Mouse (Mus musculus): ENCODE measurements around the gene Tomt. TPM values are rescaled to one million over a fixed set of nuclear protein-coding genes. Genes with fewer than 3 reads are reported as not detected.
A peak's percentile ranks its signal among the peaks of the same experiment; 100 is the strongest.
"Not testable (repeated sequence)": the region's sequence is repeated elsewhere in the genome, so short reads cannot be mapped to it uniquely, and the experiment has no call there.

Gene Tomt
- polyA plus RNA-seq (2014; fragmentation: Nextera tagmentation; extraction: Ambion mirVana), result 0.53 and 0.56 TPM in 2 replicates

GRCm38 (mm10) chr7:101906287-101906681 is at the start of gene Tomt:
Gene Tomt, minus strand, starts transcription at chr7:101906359.
- H3K27ac ChIP-seq (ENCODE audit: low read depth, low read length), result peak within 1 kb of the TSS; percentile 86
- H3K9me3 ChIP-seq (ENCODE audit: control insufficient read depth, low read length), result no peaks in the 10 kb centered on the region; the same call in 1 of the 2 replicates
- no peak for DNase-seq (ENCODE audit: low spot score)
- H3K9ac ChIP-seq (ENCODE audit: low read length), result peak within 1 kb of the TSS; percentile 88
- peak within 1 kb of the TSS; percentile 73 for H3K4me2 ChIP-seq (ENCODE audit: low read depth, low read length, severe bottlenecking)
- no peaks in the 10 kb centered on the region; the same call in 1 of the 2 replicates for H3K36me3 ChIP-seq (ENCODE audit: control insufficient read depth, insufficient read depth, low read length)
- WGBS, result 23% methylated on average over 11 of the region's 11 CpGs
- no peaks in the 10 kb centered on the region for H3K27me3 ChIP-seq (ENCODE audit: control insufficient read depth, insufficient read depth, low read length)
- H3K4me1 ChIP-seq (replicated peaks; ENCODE audit: control insufficient read depth, insufficient read depth, low read length), result peaks cover 8% of the 10 kb centered on the region
- peak within 1 kb of the TSS; percentile 82 for H3K4me3 ChIP-seq (ENCODE audit: low read depth, low read length)
- ATAC-seq (replicated peaks; ENCODE audit: low FRiP score), result no peak

GRCm38 (mm10) chr7:101955862-101956261 is 49.7 kb upstream of the Tomt start:
- no peak overlapping the region for H3K9ac ChIP-seq (ENCODE audit: low read length)
- no peak overlapping the region for H3K4me3 ChIP-seq (ENCODE audit: low read depth, low read length)
- H3K9me3 ChIP-seq (ENCODE audit: control insufficient read depth, low read length), result no peaks in the 10 kb centered on the region
- H3K36me3 ChIP-seq (ENCODE audit: control insufficient read depth, insufficient read depth, low read length), result no peaks in the 10 kb centered on the region
- H3K4me2 ChIP-seq (ENCODE audit: low read depth, low read length, severe bottlenecking), result no peak overlapping the region
- H3K4me1 ChIP-seq (replicated peaks; ENCODE audit: control insufficient read depth, insufficient read depth, low read length), result peaks cover 5% of the 10 kb centered on the region; the same call in 1 of the 2 replicates
- WGBS, result 66% methylated on average over 4 of the region's 4 CpGs
- H3K27me3 ChIP-seq (ENCODE audit: control insufficient read depth, insufficient read depth, low read length), result no peaks in the 10 kb centered on the region
- no peak for ATAC-seq (replicated peaks; ENCODE audit: low FRiP score)
- no peak for DNase-seq (ENCODE audit: low spot score)
- H3K27ac ChIP-seq (ENCODE audit: low read depth, low read length), result no peak overlapping the region

GRCm38 (mm10) chr7:101955276-101955675 is 49.1 kb upstream of the Tomt start:
- no peak for DNase-seq (ENCODE audit: low spot score)
- Histone ChIP-seq H3K27me3 (ENCODE audit: control insufficient read depth, insufficient read depth, low read length) (no peaks in the 10 kb centered on the region), H3K4me2 (ENCODE audit: low read depth, low read length, severe bottlenecking) (no peak overlapping the region), H3K9me3 (ENCODE audit: control insufficient read depth, low read length) (no peaks in the 10 kb centered on the region), H3K4me3 (ENCODE audit: low read depth, low read length) (no peak overlapping the region), H3K27ac (ENCODE audit: low read depth, low read length) (no peak overlapping the region), H3K36me3 (ENCODE audit: control insufficient read depth, insufficient read depth, low read length) (no peaks in the 10 kb centered on the region), H3K4me1 (replicated peaks; ENCODE audit: control insufficient read depth, insufficient read depth, low read length) (peaks cover 5% of the 10 kb centered on the region; the same call in 1 of the 2 replicates), H3K9ac (ENCODE audit: low read length) (no peak overlapping the region)
- WGBS, result 87% methylated on average over 2 of the region's 2 CpGs
- no peak for ATAC-seq (replicated peaks; ENCODE audit: low FRiP score)

- H3K9me3 ChIP-seq (ENCODE audit: control insufficient read depth, low read length), result no peaks in the 10 kb centered on the region
- no peak overlapping the region for H3K27ac ChIP-seq (ENCODE audit: low read depth, low read length)
- no peaks in the 10 kb centered on the region for H3K4me1 ChIP-seq (replicated peaks; ENCODE audit: control insufficient read depth, insufficient read depth, low read length)
- no peak overlapping the region for H3K4me3 ChIP-seq (ENCODE audit: low read depth, low read length)
- WGBS, result 91% methylated on average over 2 of the region's 2 CpGs
- H3K9ac ChIP-seq (ENCODE audit: low read length), result no peak overlapping the region
- H3K27me3 ChIP-seq (ENCODE audit: control insufficient read depth, insufficient read depth, low read length), result no peaks in the 10 kb centered on the region
- H3K36me3 ChIP-seq (ENCODE audit: control insufficient read depth, insufficient read depth, low read length), result no peaks in the 10 kb centered on the region
- H3K4me2 ChIP-seq (ENCODE audit: low read depth, low read length, severe bottlenecking), result no peak overlapping the region
- DNase-seq (ENCODE audit: low spot score), result no peak
- no peak for ATAC-seq (replicated peaks; ENCODE audit: low FRiP score)
Measured at GRCm38 (mm10) chr7:101954163-101954562, 48.0 kb upstream of the Tomt start.

- H3K27ac ChIP-seq (ENCODE audit: low read depth, low read length), result no peak overlapping the region
- no peaks in the 10 kb centered on the region for H3K4me1 ChIP-seq (replicated peaks; ENCODE audit: control insufficient read depth, insufficient read depth, low read length)
- 81% methylated on average over 2 of the region's 2 CpGs for WGBS
- H3K9ac ChIP-seq (ENCODE audit: low read length), result no peak overlapping the region
- no peaks in the 10 kb centered on the region for H3K9me3 ChIP-seq (ENCODE audit: control insufficient read depth, low read length)
- no peak for DNase-seq (ENCODE audit: low spot score)
- H3K27me3 ChIP-seq (ENCODE audit: control insufficient read depth, insufficient read depth, low read length), result no peaks in the 10 kb centered on the region
- no peaks in the 10 kb centered on the region for H3K36me3 ChIP-seq (ENCODE audit: control insufficient read depth, insufficient read depth, low read length)
- H3K4me3 ChIP-seq (ENCODE audit: low read depth, low read length), result no peak overlapping the region
- ATAC-seq (replicated peaks; ENCODE audit: low FRiP score), result no peak
- H3K4me2 ChIP-seq (ENCODE audit: low read depth, low read length, severe bottlenecking), result no peak overlapping the region
Measured at GRCm38 (mm10) chr7:101952098-101952497, 45.9 kb upstream of the Tomt start.

GRCm38 (mm10) chr7:101951648-101952047 is 45.5 kb upstream of the Tomt start:
- no peak overlapping the region for H3K4me2 ChIP-seq (ENCODE audit: low read depth, low read length, severe bottlenecking)
- ATAC-seq (replicated peaks; ENCODE audit: low FRiP score) (no peak), DNase-seq (ENCODE audit: low spot score) (no peak)
- no peak overlapping the region for H3K9ac ChIP-seq (ENCODE audit: low read length)
- no peaks in the 10 kb centered on the region for H3K27me3 ChIP-seq (ENCODE audit: control insufficient read depth, insufficient read depth, low read length)
- H3K4me1 ChIP-seq (replicated peaks; ENCODE audit: control insufficient read depth, insufficient read depth, low read length), result no peaks in the 10 kb centered on the region
- 86% methylated on average over 1 of the region's 1 CpGs for WGBS
- H3K9me3 ChIP-seq (ENCODE audit: control insufficient read depth, low read length), result no peaks in the 10 kb centered on the region
- H3K4me3 ChIP-seq (ENCODE audit: low read depth, low read length), result no peak overlapping the region
- H3K36me3 ChIP-seq (ENCODE audit: control insufficient read depth, insufficient read depth, low read length), result no peaks in the 10 kb centered on the region
- no peak overlapping the region for H3K27ac ChIP-seq (ENCODE audit: low read depth, low read length)

- H3K4me2 ChIP-seq (ENCODE audit: low read depth, low read length, severe bottlenecking); H3K4me3 ChIP-seq (ENCODE audit: low read depth, low read length); DNase-seq (ENCODE audit: low spot score); H3K36me3 ChIP-seq (ENCODE audit: control insufficient read depth, insufficient read depth, low read length); ATAC-seq (replicated peaks; ENCODE audit: low FRiP score); H3K9me3 ChIP-seq (ENCODE audit: control insufficient read depth, low read length); H3K9ac ChIP-seq (ENCODE audit: low read length); H3K27ac ChIP-seq (ENCODE audit: low read depth, low read length); H3K27me3 ChIP-seq (ENCODE audit: control insufficient read depth, insufficient read depth, low read length); H3K4me1 ChIP-seq (replicated peaks; ENCODE audit: control insufficient read depth, insufficient read depth, low read length): not testable (repeated sequence)
- 93% methylated on average over 5 of the region's 5 CpGs for WGBS
Measured at GRCm38 (mm10) chr7:101949008-101949407, 42.8 kb upstream of the Tomt start.

GRCm38 (mm10) chr7:101939758-101940157 is 33.6 kb upstream of the Tomt start:
- no peaks in the 10 kb centered on the region for H3K9me3 ChIP-seq (ENCODE audit: control insufficient read depth, low read length)
- H3K4me2 ChIP-seq (ENCODE audit: low read depth, low read length, severe bottlenecking), result no peak overlapping the region
- H3K9ac ChIP-seq (ENCODE audit: low read length), result no peak overlapping the region
- ATAC-seq (replicated peaks; ENCODE audit: low FRiP score) (no peak), DNase-seq (ENCODE audit: low spot score) (no peak)
- 97% methylated on average over 4 of the region's 4 CpGs for WGBS
- H3K4me1 ChIP-seq (replicated peaks; ENCODE audit: control insufficient read depth, insufficient read depth, low read length), result no peaks in the 10 kb centered on the region; the same call in 1 of the 2 replicates
- no peaks in the 10 kb centered on the region for H3K27me3 ChIP-seq (ENCODE audit: control insufficient read depth, insufficient read depth, low read length)
- no peak overlapping the region for H3K27ac ChIP-seq (ENCODE audit: low read depth, low read length)
- no peak overlapping the region for H3K4me3 ChIP-seq (ENCODE audit: low read depth, low read length)
- H3K36me3 ChIP-seq (ENCODE audit: control insufficient read depth, insufficient read depth, low read length), result no peaks in the 10 kb centered on the region

- Histone ChIP-seq H3K4me2 (ENCODE audit: low read depth, low read length, severe bottlenecking) (no peak overlapping the region), H3K36me3 (ENCODE audit: control insufficient read depth, insufficient read depth, low read length) (no peaks in the 10 kb centered on the region), H3K27ac (ENCODE audit: low read depth, low read length) (no peak overlapping the region), H3K9me3 (ENCODE audit: control insufficient read depth, low read length) (no peaks in the 10 kb centered on the region), H3K4me3 (ENCODE audit: low read depth, low read length) (no peak overlapping the region), H3K4me1 (replicated peaks; ENCODE audit: control insufficient read depth, insufficient read depth, low read length) (no peaks in the 10 kb centered on the region; the same call in 1 of the 2 replicates), H3K27me3 (ENCODE audit: control insufficient read depth, insufficient read depth, low read length) (no peaks in the 10 kb centered on the region), H3K9ac (ENCODE audit: low read length) (no peak overlapping the region)
- ATAC-seq (replicated peaks; ENCODE audit: low FRiP score) (no peak), DNase-seq (ENCODE audit: low spot score) (no peak)
- 92% methylated on average over 2 of the region's 2 CpGs for WGBS
Measured at GRCm38 (mm10) chr7:101938348-101938747, 32.2 kb upstream of the Tomt start.
